Mouse (Mus musculus) erythroblast, embryonic 14.5 days (primary cell): ENCODE measurements around the gene Wbp2nl.

Source experiments
- GATA1 ChIP-seq: IDR thresholded peaks from 2 replicates; pipeline ENCODE4 v1.6.1; 2012; ENCODE audit warnings: low read length, inconsistent platforms, mixed read lengths
- TAL1 ChIP-seq: IDR thresholded peaks from 3 replicates; pipeline ENCODE4 v1.6.1; 2012; ENCODE audit warnings: low read length, inconsistent platforms, mixed read lengths

GRCm38 (mm10) chr15:82338593-82339112, 39.9 kb downstream of the Wbp2nl start, which contains the start of the genes Naga, Pheta2 and Smdt1:
- TF ChIP-seq TAL1 (no peak), GATA1 (no peak)
